ENCODE assay signal across 24 mouse cellular contexts in genomic region chr14:50707073-50707472, GRCm38 (mm10). TPM values are rescaled to one million over a fixed set of nuclear protein-coding genes. Genes with fewer than 3 reads are reported as not detected.
"Had no signal": no experiment of that assay in that cellular context is flagged by ENCODE, and none has a peak within 500 bp of the region (broad histone marks: within the 10 kb centered on the region; RNA-seq: fewer than 3 reads in every experiment).

Gene Olfr748 (plus strand): TSS chr14:50707373.

- H3K27ac ChIP-seq: neural tube, embryonic 13.5 days; neural tube, embryonic 15.5 days; stomach, embryonic 15.5 days; stomach, postnatal 0 days had no signal

- H3K4me2 ChIP-seq: neural tube, embryonic 13.5 days; neural tube, embryonic 15.5 days; stomach, embryonic 15.5 days had no signal

- H3K9ac ChIP-seq: neural tube, embryonic 13.5 days; neural tube, embryonic 15.5 days; stomach, embryonic 15.5 days had no signal

- H3K9me3 ChIP-seq: neural tube, embryonic 13.5 days; neural tube, embryonic 15.5 days; stomach, embryonic 15.5 days had no signal

- H3K4me3 ChIP-seq: neural tube, embryonic 13.5 days; neural tube, embryonic 15.5 days; stomach, embryonic 15.5 days had no signal

- H3K27me3 ChIP-seq: neural tube, embryonic 13.5 days; neural tube, embryonic 15.5 days; stomach, embryonic 15.5 days had no signal

- DNase-seq: retina, postnatal 1 day; right cerebral cortex, adult 18-20 months; right cerebral cortex, postnatal 14 days; right cerebral cortex, postnatal 25 days; right cerebral cortex, postnatal 4 days; spleen, adult 18-20 months; thymus, adult 18-20 months; thymus, adult 2 months; thymus, postnatal 14 days; thymus, postnatal 25 days; thymus, postnatal 36 days; thymus, postnatal 4 days had no signal

- H3K4me1 ChIP-seq: neural tube, embryonic 13.5 days; neural tube, embryonic 15.5 days; stomach, embryonic 15.5 days had no signal

- H3K36me3 ChIP-seq: neural tube, embryonic 13.5 days; neural tube, embryonic 15.5 days; stomach, embryonic 15.5 days had no signal

RNA-seq across cellular contexts. Expression of gene Olfr748, which starts in this region (rescaled TPM):
- polyA plus RNA-seq: neural tube, embryonic 13.5 days; neural tube, embryonic 14.5 days; neural tube, embryonic 15.5 days; small intestine, adult 2 months; spleen, adult 2 months; stomach, embryonic 14.5 days; stomach, embryonic 15.5 days; stomach, embryonic 16.5 days; stomach, postnatal 0 days; testis, adult 2 months; thymus, adult 2 months; thymus, postnatal 0 days; urinary bladder, adult 2 months had no signal
